Mouse (Mus musculus) embryo, embryonic 9.5 days (tissue): ENCODE measurements around the gene Cnot10.

Source experiments
- DNase-seq: peaks from one replicate; pipeline ENCODE4 v3.0.0-alpha.2; 2017; ENCODE audit errors: extremely low spot score

Cnot10 gene

GRCm38 (mm10) chr9:114639839-114640646 lies at the start of gene Cnot10:
TSS of gene Cnot10 (minus strand) at chr9:114640184.
- DNase-seq, result peak; percentile 98

- DNase-seq, result no peak
These were observed 49.0 kb upstream of the Cnot10 start for GRCm38 (mm10) chr9:114688953-114689407.

- DNase-seq, result peak; percentile 97
These were observed 48.4 kb upstream of the Cnot10 start, which contains the start of gene Dync1li1 for GRCm38 (mm10) chr9:114688252-114688952. TSS of gene Dync1li1 (plus strand) at chr9:114688790.

- DNase-seq, result no peak
These were observed 47.7 kb upstream of the Cnot10 start for GRCm38 (mm10) chr9:114687639-114688038.

- DNase-seq, result no peak
These were observed 46.3 kb upstream of the Cnot10 start for GRCm38 (mm10) chr9:114686245-114686644.

- no peak for DNase-seq
These were observed 42.2 kb upstream of the Cnot10 start for GRCm38 (mm10) chr9:114682193-114682592.

- DNase-seq, result no peak
These were observed 40.5 kb upstream of the Cnot10 start for GRCm38 (mm10) chr9:114680531-114680930.

- no peak for DNase-seq
These were observed 40.0 kb upstream of the Cnot10 start for GRCm38 (mm10) chr9:114679944-114680343.

- no peak for DNase-seq
These were observed 38.6 kb upstream of the Cnot10 start for GRCm38 (mm10) chr9:114678576-114678975.

- DNase-seq, result no peak
These were observed 33.6 kb upstream of the Cnot10 start for GRCm38 (mm10) chr9:114673626-114674025.

- DNase-seq, result peak; percentile 27
These were observed 32.9 kb upstream of the Cnot10 start for GRCm38 (mm10) chr9:114672703-114673561.

- no peak for DNase-seq
These were observed 32.0 kb upstream of the Cnot10 start for GRCm38 (mm10) chr9:114671946-114672345.

- DNase-seq, result no peak
These were observed 29.0 kb upstream of the Cnot10 start for GRCm38 (mm10) chr9:114669011-114669410.

- DNase-seq, result no peak
These were observed 28.1 kb upstream of the Cnot10 start for GRCm38 (mm10) chr9:114668047-114668446.

GRCm38 (mm10) chr9:114666858-114667257 lies 26.9 kb upstream of the Cnot10 start:
- DNase-seq, result no peak

GRCm38 (mm10) chr9:114663782-114664181 lies 23.8 kb upstream of the Cnot10 start:
- DNase-seq, result no peak

GRCm38 (mm10) chr9:114661991-114662390 lies 22.0 kb upstream of the Cnot10 start:
- DNase-seq, result no peak

- DNase-seq, result no peak
These were observed 21.0 kb upstream of the Cnot10 start for GRCm38 (mm10) chr9:114660983-114661382.

GRCm38 (mm10) chr9:114660506-114660905 lies 20.5 kb upstream of the Cnot10 start:
- no peak for DNase-seq

GRCm38 (mm10) chr9:114656701-114657100 lies 16.7 kb upstream of the Cnot10 start:
- no peak for DNase-seq

GRCm38 (mm10) chr9:114655356-114655755 lies 15.4 kb upstream of the Cnot10 start:
- no peak for DNase-seq
